Mouse (Mus musculus): ENCODE measurements around the gene Magt1. TPM values are rescaled to one million over a fixed set of nuclear protein-coding genes. Genes with fewer than 3 reads are reported as not detected.

Gene Magt1
- polyA plus RNA-seq, 1 experiment from 2014 or later: 64.4 TPM

Other genes starting within 250 kb of the Magt1 start
- gene Fgf16, start 247.6 kb downstream of the Magt1 start, polyA plus RNA-seq (2015; fragmentation: Nextera tagmentation; extraction: Ambion mirVana): 1.4 and 1.8 TPM in 2 replicates
- 170 and 178 TPM in 2 replicates for gene Atrx, start 82.5 kb downstream of the Magt1 start, polyA plus RNA-seq (2015; fragmentation: Nextera tagmentation; extraction: Ambion mirVana)
- 342 and 357 TPM in 2 replicates for gene Cox7b, start 3.8 kb upstream of the Magt1 start, polyA plus RNA-seq (2015; fragmentation: Nextera tagmentation; extraction: Ambion mirVana)
- gene Atp7a, start 15.4 kb upstream of the Magt1 start, polyA plus RNA-seq (2015; fragmentation: Nextera tagmentation; extraction: Ambion mirVana): 23.0 and 24.0 TPM in 2 replicates
- gene Tlr13, start 131.3 kb upstream of the Magt1 start, polyA plus RNA-seq (2015; fragmentation: Nextera tagmentation; extraction: Ambion mirVana): 0.97 and 1.2 TPM in 2 replicates
- gene Pgk1, start 175.2 kb upstream of the Magt1 start, polyA plus RNA-seq (2015; fragmentation: Nextera tagmentation; extraction: Ambion mirVana): 373 and 387 TPM in 2 replicates
- 7.8 and 9.8 TPM in 2 replicates for gene Taf9b, start 209.3 kb upstream of the Magt1 start, polyA plus RNA-seq (2015; fragmentation: Nextera tagmentation; extraction: Ambion mirVana)
- not detected in 2 replicates for gene Fnd3c2, start 243.5 kb upstream of the Magt1 start, polyA plus RNA-seq (2015; fragmentation: Nextera tagmentation; extraction: Ambion mirVana)